Mouse (Mus musculus) frontal cortex, postnatal 36 days (tissue): ENCODE data around the gene Galm.

Experiments used
- DNase-seq, 2 experiments: peaks; one replicate each; pipeline ENCODE4 v3.0.0; 2022; ENCODE audit warnings: low spot score in 2 of 2

The Galm gene

DNA sequence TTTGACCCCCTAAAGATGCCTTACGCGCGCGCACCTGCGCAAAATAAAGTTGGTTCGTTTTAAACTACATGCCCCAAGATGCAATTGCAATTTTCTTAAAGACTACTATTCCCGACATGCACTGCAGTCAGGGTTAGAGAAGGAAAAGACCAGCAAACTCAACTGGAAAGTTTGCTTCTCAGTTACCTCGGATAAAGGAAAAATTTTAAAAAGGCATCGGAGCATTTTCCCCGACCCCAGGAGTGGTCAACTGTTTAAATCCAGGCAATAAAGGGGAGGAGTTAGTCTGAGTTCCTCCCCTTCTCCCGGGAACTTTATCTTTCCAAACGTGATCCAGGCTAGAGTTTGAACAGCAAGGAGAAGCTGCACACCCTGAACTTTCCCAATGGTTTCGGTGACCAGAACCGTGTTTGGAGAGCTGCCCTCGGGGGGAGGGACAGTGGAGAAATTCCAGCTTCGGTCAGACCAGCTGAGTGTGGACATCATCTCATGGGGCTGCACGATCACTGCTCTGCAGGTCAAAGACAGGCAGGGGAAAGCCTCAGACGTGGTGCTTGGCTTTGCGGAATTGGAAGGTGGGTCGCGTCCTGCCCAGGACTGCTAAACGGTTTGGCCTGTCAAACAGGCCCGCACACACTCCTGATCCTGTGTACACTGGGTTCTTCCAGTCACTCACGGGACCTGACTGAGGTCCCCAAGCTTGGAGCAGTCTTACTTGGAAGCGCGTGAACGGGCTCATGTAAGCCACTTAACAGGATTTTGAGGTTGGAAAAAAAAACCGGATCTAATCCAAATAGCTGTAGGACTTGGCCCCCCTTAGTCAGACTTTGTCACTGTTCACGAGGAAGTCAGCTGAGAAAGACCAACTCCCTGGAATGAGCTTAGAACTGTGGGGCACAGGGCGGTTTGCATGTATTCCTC, at the start of gene Galm:
Gene Galm (plus strand): TSS at position 141 of the 921 bp plus-strand sequence.
- peak in 1 of 2 experiments; percentile 57 for DNase-seq

GRCm38 (mm10) chr17:80078726-80079125, 48.5 kb upstream of the Galm start:
- peak in 1 of 2 experiments; percentile 48 for DNase-seq

DNA sequence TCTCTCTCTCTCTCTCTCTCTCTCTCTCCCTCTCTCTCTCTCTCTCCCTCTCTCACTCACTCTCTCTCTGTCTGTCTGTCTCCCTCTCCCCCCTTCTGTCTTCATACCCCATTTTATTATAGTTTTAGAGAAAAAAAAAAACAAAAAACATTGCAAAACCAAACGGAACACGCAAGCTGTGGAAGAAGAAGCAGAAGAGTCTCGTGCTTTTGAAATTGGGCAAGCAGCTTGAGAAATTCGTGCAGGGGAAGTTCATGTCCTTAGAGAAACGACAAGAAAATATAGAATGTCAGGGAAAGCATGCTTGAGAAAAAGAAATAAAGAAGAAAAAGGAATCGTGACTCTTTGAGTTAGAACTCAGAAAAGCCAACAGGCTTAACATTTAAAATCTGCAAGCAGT, 44.0 kb upstream of the Galm start:
- no peak for DNase-seq

DNA sequence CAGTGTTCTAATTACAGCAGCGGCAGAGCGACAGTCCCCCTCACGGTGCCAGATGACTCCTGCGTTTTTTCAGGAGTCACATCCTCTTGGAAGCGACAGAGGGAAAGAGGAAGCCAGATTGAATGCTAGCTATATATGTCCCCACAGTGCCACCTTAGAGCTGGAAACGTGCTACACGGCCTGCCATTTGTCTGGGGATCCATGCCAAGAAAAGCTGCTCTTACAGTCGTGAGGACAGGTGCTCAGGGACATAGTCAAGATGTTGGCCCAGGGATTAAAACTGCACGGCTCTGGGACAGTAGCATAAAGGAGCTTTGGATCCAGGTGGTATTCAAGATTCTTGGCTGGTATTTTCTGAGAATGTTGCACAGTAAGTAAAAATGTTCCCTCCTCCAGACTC, 42.8 kb upstream of the Galm start:
- peak; percentile 61 to 84 for DNase-seq

GRCm38 (mm10) chr17:80086591-80086990, 40.7 kb upstream of the Galm start:
- no peak for DNase-seq

- no peak for DNase-seq
These were observed 39.1 kb upstream of the Galm start for GRCm38 (mm10) chr17:80088168-80088567.

DNA sequence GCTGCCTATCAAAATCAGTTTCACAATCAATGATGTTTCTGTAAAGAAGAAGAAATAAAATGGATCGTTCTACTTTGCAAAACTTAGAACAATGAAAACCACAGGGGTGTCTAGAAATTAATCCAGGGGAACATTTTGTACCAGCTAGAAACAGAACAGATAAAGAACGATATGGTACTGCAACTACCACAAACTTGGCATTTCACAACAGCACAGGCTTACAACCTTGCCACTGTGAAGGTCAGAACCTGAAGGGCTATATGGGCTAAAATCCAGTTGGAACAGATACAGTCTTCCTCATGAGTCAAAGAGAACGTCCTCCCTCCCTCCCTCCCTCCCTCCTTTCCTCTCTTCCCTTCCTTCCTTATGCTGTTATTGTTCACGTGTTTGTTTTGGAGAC, 36.7 kb upstream of the Galm start:
- no peak for DNase-seq

DNA sequence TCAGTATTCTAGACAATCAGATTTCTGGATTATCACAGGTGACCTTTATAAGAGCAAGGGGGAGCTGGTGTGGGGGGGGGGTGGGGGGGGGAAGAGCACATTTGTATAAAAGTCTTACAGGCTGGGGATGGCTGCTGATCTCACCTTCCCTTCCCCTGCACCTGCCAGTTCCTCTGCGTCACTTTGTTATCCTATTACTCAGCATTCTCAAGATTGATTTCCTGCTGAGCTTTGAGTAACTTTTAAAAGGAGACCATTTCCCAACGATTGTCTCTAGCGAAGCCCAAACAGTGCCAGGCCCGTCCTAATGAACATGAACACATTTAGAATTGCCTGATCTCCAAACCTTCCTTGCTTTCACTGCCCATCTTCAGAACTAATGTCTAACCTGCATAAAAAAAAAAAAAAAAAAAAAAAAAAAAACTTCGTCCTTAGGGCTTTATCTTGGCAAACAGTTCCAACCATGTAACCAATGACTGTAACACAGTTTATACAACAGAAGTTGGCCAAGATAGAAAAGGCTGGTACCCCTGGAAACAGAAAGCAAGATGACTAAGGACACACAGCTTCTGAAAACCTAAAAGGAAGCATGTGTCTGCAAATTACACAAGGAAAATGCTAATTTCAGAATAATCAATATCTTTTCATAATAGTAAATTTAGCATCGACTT, 35.3 kb upstream of the Galm start:
- DNase-seq, result no peak

DNA sequence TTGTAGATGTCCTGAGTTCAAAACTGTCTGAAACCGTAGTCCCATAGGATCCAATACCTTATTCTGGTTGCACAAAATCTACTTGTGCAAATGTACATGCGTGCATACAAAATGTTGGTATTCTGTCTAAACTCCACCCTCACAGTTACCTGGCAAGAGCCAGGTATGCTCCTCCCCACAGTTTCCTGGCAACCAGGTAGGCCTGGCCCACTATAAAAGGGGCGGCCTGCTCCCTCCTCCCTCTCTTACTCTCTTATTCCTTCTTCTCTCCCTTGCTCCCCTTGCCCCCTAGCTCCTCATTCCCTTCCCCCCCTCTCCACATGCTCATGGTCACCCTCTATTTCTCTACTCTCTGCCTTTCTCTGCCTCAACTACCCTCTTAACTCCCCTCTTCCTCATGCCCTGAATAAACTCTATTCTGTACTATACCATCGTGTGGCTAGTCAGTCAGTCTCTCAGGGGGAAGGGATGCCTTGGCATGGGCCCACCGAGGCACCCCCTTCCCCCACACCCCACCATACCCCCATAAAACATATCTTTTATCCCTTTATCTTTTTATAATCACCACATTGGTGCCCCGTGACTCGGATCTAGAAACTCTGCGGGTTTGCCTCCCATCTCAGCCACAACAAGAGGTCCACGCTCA, 31.9 kb upstream of the Galm start:
- DNase-seq, result no peak

DNA sequence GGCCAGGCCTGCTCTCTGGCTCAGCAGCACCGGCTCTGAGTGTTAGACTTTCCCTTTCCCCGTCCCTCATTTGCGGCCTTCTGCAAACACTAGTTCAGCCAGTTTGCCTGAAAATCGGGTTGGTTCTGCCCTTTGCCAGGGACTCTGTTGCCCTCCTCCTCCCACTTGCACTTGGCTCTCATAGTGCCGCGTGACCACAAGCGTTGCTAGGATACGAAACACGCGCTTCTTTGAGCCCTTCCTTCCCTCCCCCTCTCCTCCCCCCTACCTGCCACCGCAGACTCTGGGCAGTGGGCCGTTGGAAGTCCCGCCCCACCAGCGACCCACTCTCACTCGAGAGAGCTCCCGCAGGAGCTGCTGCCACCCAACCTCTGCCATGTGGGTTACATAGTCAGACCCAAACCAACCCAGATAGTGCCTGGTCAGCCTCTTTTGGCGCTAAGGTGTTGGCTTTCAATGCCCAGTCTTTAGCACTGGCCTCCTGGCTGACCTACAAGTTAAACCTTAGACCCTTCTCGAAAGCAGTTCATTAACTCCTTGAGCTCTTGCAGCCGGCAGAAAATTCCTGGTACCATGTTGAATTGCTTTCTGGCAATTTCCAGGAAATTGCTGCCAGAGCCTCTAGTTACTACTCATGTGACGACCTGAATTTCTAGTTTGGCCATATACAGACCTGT, 31.1 kb upstream of the Galm start:
- peak; percentile 35 to 56 for DNase-seq

DNA sequence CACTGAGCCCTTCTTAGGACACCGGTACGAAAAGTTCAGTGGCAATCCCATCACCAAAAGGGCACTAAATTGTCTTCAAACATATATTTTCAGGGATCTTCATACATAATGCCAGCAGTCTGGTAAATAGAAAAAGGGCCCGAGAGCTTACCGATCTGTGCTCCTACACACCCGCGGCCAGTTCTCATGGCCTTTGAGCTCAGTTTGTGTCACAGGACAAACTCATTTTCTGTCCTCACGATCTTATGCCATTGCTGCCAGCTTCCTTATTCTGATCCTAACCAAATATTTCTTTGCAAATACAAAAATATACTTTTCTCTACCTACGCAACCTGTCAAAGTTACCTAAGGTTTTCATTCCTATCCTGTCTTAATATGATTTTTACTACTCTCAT, 30.6 kb upstream of the Galm start:
- DNase-seq, result no peak

DNA sequence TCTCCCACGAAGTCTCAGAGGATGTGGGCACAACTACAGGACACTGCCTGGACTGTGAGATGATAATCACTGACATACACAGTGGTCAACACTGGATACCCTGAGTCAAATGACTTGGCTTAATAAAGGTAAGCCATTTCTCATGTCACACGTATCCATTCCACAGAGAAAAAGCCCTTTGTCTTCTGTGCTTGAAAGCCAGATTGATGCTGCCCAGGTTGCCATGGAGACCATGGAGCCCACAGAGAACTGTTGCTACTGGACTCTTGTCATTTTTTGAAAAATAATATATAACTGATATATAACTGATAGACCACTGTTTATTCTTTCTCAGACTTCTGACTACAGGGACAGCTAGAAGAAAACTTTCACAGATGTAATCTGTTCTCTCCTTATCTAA, 30.1 kb upstream of the Galm start:
- no peak for DNase-seq

- DNase-seq, result no peak
These were observed 27.4 kb upstream of the Galm start for GRCm38 (mm10) chr17:80099823-80100222.

- DNase-seq, result no peak
These were observed 21.8 kb upstream of the Galm start for GRCm38 (mm10) chr17:80105348-80105978.

- no peak for DNase-seq
These were observed 14.5 kb upstream of the Galm start for GRCm38 (mm10) chr17:80112665-80113305.

GRCm38 (mm10) chr17:80113468-80113867, 13.8 kb upstream of the Galm start:
- DNase-seq, result no peak

- DNase-seq, result no peak
These were observed 6.9 kb upstream of the Galm start for GRCm38 (mm10) chr17:80120396-80120795.

DNA sequence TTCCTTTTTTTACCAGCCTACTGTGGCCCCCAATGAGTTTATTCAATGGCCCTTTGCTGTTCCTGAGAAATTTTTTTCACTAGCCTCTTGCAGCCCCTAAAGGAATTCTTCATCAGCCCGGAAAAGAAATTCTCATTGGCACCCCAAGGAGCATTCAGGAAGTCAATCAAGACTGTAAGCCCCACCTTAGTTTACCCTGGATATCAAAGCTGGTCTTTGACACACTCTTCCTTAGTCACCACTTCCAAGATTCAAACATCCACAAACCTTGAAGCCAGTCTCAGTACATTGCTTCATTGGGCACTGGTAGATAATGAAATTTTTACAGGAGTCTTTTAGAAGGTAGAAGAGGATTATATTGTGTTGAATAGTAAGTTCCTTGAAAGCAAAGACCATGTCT, 5.4 kb upstream of the Galm start:
- DNase-seq, result no peak

- DNase-seq, result no peak
These were observed 2.1 kb upstream of the Galm start for GRCm38 (mm10) chr17:80124985-80125750.

DNA sequence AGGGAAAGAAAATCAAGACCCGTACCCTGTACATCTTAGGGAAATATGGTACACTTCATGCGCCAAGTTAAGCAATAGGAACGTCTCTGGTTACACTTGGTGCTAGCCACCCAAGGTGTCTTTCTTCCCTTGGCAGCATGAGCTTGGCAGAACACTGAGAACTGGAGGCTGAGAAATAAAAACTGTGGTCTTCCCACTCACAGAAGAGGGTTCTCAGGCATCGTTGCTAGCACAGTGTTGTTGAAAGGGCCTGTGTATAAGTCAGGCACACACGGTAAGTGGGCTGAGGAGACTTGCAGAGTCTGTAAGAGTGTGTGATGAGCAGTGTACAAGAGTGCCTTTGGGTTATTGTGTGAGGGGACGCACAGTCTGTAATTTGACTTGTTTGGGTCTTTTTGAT, 1.1 kb upstream of the Galm start:
- peak; percentile 36 to 39 for DNase-seq
